Mouse (Mus musculus) CD4-positive naive resting alpha-beta T cell, adult 76 days (primary cell): ENCODE data around the gene Rbmxl2. TPM values are rescaled to one million over a fixed set of nuclear protein-coding genes. Genes with fewer than 3 reads are reported as not detected.

Experiments used
- total RNA-seq: library from RNA; stranded (reverse); gene quantifications from one replicate; pipeline ENCODE4 v1.2.4, GENCODE M21; 2023

Rbmxl2 gene
- not detected for total RNA-seq

DNA sequence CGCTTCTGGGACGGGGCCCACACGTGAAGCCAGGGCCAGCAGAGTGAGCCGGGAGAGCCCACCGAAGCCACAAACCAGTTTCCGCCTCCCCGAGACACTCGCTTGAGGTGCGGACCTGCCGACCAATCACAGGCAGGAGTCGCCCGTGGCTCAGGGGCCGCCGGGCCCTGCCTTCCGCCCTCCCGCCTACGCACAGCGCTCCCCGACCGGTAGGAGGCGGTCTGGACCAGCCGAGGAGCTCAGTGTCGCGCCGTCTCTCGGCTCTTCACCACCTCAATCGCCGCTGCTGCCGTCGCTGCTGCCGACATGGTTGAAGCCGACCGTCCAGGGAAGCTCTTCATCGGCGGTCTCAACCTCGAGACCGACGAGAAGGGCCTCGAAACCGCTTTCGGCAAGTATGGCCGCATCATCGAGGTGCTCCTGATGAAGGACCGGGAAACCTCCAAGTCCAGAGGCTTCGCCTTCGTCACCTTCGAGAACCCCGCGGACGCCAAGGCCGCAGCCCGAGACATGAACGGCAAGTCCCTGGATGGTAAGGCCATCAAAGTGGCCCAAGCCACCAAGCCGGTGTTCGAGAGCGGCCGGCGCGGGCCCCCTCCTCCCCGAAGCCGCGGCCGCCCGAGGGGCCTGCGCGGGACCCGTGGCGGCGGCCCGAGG, at the start of gene Rbmxl2:
Rbmxl2 (plus strand) TSS at position 242 of the 657 bp plus-strand sequence.

GRCm38 (mm10) chr7:107166690-107167089, 42.6 kb upstream of the Rbmxl2 start, which contains the start of gene Nlrp14:
TSS of gene Nlrp14 (plus strand) at chr7:107166990.

Other genes with a start within 250 kb of the Rbmxl2 start
- gene Olfr6, start 245.5 kb upstream of the Rbmxl2 start, total RNA-seq: not detected
- gene Olfr711, start 234.0 kb upstream of the Rbmxl2 start, total RNA-seq: not detected
- gene Olfr2, start 203.4 kb upstream of the Rbmxl2 start, total RNA-seq: not detected
- gene Olfr713, start 178.3 kb upstream of the Rbmxl2 start, total RNA-seq: not detected
- not detected for gene Olfr714, start 138.5 kb upstream of the Rbmxl2 start, total RNA-seq
- not detected for gene Olfr17, start 116.2 kb upstream of the Rbmxl2 start, total RNA-seq
- not detected for gene Olfr715b, start 99.1 kb upstream of the Rbmxl2 start, total RNA-seq
- gene Olfr715, start 78.4 kb upstream of the Rbmxl2 start, total RNA-seq: not detected
- gene Olfr716, start 71.1 kb upstream of the Rbmxl2 start, total RNA-seq: not detected
- not detected for gene Nlrp14, start 42.5 kb upstream of the Rbmxl2 start, total RNA-seq
- gene Syt9, start 161.3 kb downstream of the Rbmxl2 start, total RNA-seq: not detected